Mouse (Mus musculus) adrenal gland, postnatal 10 days (tissue): ENCODE data around the gene Rufy4. TPM values are rescaled to one million over a fixed set of nuclear protein-coding genes. Genes with fewer than 3 reads are reported as not detected.

Experiments
- DNase-seq: peaks from one replicate; pipeline ENCODE4 v3.0.0; 2021; ENCODE audit warnings: mixed read lengths
- long read RNA-seq, 2 experiments: library from polyadenylated mRNA; stranded (forward); transcript quantifications; one replicate each; pipeline ENCODE4 v2.0.0; 2021
- total RNA-seq, 2 experiments: library from RNA; stranded (reverse); gene quantifications; 2 replicates each; pipeline ENCODE4 v1.2.3; 2021

Gene Rufy4
- 1 to 10 TPM; 3.4 to 4.3 TPM for total RNA-seq
- long read RNA-seq, experiment 1, partial matches to known transcripts: 1 of 1 reads
- long read RNA-seq, experiment 1, other reads (novel, unspliced or antisense): 0 of 1 reads
- long read RNA-seq, experiment 2, partial matches to known transcripts: 0 of 4 reads
- long read RNA-seq, experiment 2, other reads (novel, unspliced or antisense): 3 of 4 reads

GRCm38 (mm10) chr1:74124991-74125552 lies at the start of gene Rufy4:
Rufy4 (plus strand) TSS chr1:74125541.
- peak; percentile 81 for DNase-seq

DNA sequence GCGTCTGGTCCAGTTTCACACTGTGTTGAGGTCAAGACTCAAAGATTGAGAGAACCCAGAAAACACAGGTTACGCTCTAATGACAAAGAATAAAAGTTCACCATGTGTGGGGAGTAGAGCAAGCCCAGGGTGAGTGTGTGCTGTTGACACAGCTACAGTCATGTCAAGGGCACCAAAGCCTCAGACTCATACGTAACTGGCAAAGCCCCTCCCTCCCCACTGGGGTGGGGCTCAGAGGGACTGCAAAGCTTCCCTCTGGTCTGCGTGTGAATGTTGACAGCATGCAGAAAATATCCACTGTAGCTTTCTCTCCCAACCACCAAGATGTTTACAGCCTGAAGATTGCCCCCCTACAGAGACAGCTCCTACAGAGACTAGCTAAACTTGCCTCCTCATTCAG lies 49.1 kb upstream of the Rufy4 start:
- DNase-seq: peak; percentile 57

DNA sequence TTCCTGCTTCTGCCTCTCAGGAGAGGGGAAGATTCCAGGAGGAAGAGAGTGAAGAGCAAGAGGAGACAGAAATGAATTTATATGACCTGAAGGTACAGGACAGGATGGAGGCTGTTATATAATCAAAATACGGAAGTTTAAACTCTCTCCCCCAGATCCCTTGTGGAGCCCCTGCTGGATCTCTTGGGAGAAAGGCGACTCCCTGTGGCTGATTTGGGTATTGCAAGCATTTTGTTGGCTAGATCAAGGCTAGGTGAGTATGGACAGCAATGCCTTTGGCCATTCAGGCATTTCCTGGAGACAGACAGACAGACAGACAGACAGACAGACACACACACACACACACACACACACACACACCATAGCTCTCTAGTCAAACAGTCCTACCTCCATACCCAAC lies 48.0 kb upstream of the Rufy4 start:
- DNase-seq: peak; percentile 93

GRCm38 (mm10) chr1:74081573-74081989 lies 43.8 kb upstream of the Rufy4 start:
- peak; percentile 55 for DNase-seq

DNA sequence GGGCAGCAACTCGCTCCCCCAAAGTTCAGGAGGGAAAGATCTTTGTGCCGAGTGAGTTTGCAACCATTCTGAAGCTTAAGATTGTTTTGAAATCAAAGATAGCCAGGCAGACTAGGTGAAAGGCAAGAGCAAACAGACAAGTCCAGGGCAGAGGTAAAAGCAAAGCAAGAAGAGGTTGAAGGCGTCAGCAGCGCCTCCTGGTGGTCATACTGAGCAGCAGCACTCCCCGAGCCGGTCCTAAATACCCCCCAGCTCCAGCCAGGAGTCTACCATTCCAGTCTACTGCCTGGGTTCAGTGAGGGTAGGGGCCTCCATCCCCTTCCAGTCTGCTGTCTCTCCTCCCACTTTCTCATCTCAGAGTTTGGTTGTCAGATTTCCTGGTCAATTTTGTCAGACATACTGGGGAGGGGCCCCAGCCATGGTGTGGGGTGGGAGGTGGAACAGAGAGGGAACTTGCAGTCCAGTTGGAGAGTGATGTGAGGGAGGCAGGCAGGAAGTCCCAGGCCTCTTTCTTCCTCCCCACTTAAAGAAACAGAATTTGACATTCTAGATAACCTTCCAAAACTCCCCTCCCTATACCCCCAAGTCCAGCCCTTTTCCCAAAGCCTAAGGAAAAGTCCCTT lies 42.4 kb upstream of the Rufy4 start:
- DNase-seq: peak; percentile 80

DNA sequence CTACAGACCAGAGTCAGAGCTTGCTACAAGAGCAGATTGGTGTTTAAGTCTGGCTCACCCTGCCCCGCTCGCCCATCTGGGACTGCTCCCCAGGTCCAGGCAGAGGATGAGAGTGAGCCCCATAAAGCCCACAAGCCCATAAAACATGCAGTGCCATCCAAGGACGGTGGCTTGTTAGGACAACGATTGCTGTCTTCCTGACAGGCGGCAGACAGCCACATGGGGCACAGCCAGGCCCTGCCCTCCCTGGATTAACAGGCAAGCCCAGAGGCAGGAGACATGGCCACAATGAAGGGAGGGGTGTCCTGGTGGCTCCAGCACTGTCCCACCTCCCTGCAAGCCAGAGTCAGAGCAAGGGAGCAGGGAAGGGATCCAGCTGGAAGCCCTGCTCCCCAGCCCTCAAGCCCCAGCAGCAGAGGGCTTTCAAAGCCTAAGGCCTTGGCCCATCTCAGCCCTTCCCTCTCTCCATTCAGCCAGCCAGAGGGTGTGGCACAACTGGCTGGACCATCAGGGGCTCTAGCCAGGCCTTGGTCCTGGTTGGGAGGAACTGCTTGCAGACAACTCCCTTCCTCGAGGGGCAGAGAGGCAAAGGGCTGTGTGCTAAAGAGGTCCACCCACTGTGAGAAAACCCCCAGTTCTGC lies 41.2 kb upstream of the Rufy4 start:
- peak; percentile 55 for DNase-seq

DNA sequence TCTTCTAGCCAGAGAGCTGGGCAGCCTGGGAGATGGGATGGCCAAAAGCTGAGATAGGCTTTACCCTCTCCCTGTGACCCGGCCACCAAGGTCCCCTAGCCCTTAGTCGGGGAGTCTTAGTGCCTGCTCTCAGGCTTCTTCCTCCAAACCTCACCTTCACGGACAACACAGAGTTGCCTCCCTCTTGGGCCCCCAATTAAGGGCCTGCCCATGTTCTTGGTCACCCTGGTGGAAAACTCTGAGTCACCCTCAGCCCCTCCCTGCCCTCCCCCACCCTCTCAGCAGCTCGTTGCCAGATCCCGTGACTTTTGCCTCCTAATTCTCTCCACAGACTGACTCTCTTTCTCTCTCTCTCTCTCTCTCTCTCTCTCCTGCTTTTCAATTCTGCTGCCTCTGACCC lies 40.6 kb upstream of the Rufy4 start:
- peak; percentile 43 for DNase-seq

GRCm38 (mm10) chr1:74085566-74085965 lies 39.8 kb upstream of the Rufy4 start:
- DNase-seq: no peak

- DNase-seq: no peak
These were observed 36.8 kb upstream of the Rufy4 start for GRCm38 (mm10) chr1:74088569-74088968.

GRCm38 (mm10) chr1:74090329-74090728 lies 35.0 kb upstream of the Rufy4 start:
- DNase-seq: no peak

DNA sequence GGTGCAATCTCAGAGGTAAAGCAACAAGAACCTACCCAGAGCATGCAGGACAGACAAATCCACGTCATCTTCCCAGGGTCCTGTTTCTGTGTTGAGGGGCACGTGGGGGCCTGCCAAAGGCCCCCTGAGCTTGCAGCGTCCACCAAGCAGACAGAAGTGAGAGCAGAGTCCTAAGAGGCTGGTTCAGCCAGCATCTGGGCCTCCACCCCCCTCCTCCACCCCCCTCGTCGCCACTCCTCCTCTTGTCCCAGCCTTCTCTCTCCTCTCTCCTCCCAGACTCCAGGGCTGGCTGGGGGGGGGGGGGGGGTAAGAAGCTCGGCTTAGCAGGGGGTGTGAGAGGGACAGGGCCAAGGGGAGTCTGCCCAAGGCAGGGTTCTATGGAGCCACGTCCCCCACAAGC lies 34.2 kb upstream of the Rufy4 start:
- DNase-seq: no peak

DNA sequence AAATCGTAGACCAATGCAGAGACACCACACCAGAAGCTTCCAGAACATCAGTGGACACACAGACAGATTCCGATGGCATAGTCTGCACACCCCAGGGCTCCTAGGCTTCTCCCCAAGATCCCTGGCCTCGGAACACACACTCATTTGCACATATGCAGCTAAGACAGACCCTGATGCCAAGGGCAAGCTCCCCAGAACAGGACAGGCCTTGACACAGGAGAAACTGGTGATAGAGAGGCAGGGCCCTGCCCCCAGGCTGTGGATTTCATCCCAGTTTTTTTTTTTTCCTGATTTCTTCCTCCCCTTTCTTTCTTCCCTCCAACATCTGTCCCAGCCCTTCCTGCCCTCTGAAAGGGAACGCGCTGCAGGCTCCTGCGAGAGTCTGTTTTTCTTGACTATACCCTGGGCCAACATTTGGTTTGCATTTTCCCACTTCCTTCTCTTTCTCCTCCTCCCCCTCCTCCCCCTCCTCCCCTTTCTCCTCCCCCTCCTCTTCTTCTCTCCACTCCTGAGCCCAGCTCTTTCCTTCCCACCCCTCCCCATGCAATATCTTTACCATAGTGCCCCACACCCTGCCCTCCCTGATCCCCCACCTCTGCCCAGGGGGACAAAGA lies 33.6 kb upstream of the Rufy4 start:
- no peak for DNase-seq

GRCm38 (mm10) chr1:74092242-74092641 lies 33.1 kb upstream of the Rufy4 start:
- peak; percentile 85 for DNase-seq

DNA sequence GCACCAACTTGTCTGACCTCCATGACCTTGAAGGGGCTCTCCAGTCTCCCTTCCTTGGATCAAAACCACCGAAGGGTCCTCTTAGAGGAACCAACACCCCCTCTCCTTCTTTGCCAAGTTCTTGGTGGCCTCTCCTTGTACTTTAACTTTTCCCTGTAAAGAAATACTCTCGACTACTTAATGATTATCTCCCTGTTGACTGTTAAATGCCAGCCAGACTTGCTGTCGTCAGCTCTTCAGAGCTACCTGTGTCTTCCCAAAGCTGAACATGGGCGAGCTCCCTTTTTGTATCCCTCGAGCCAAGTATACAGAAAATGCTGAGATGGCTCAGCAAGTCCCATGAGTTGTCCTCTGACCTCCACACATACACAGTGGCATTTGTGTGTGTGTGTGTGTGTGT lies 31.9 kb upstream of the Rufy4 start:
- no peak for DNase-seq

DNA sequence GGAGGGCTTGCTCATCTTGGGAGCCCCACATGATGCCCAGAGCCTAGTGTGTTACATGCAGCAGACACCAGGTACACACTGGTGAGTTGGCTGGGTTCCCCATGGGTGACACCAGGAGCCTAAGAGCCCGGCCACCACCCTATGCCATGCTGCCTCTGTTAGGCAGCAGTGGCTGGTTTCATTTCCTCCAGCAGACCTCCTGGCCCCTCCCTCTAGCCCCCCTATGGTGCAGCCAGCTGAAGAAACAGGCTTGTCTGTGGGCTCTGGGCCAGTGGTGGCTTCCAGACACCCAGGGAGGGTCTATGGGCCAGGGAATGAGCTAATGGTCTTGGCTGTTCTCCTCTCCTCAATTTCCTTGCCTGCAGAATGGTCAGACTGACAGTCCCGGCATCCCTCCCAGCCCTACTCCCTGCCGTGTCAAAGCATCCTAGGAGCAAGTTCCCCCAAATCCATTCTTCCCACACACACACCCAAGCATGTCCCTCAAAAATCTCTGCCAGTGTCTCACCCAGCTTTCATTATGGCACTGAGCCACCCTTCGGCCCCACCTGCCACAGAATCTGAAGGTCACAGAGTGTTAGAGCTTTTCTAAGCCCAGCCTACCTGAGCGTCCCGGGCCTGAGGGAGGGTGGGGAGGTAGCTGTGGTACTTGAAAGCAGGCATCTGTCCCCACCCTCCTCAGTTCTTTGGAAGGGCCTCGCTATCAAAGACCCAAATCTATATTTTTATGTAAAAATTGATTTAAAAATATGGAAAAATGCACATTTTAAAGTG lies 30.7 kb upstream of the Rufy4 start:
- no peak for DNase-seq

DNA sequence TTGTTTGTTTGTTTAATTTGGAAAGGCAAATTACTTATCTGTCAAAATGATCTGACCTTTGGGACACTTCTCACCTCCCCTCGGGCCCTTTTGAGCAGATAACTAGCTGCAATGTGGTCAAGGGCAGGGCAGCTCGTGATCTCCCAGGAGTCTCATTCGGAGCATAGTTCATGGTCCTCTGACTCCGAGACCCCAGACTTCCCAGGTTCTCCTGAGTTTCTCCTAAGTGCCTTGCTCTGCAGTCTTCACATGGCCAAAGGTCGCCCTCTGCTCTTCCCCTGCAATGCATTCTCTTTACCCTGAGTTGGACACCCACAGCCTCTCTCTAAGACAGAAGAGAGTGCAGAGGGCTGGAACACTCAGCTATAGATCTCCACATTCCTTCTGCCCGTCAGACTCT lies 30.0 kb upstream of the Rufy4 start:
- DNase-seq: no peak

DNA sequence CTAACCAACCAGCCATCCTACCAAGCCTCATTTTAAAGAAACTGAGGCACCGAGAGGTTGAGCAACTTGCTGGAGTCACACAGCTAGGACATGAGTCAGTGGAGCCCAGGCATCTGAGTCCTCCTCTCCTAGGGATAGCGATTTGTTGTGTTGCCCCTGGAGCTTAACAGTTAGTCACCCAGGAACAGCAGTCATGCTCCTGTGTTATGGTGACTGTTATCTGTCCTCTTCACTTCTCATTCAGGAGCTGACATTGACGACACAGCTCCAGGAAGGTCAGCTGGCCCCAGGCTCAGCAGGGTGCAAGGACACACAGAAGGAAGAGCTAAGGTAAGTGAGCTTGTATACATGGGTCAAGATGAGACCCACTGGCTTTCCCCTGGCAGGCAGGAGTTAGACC lies 29.6 kb upstream of the Rufy4 start:
- DNase-seq: no peak

DNA sequence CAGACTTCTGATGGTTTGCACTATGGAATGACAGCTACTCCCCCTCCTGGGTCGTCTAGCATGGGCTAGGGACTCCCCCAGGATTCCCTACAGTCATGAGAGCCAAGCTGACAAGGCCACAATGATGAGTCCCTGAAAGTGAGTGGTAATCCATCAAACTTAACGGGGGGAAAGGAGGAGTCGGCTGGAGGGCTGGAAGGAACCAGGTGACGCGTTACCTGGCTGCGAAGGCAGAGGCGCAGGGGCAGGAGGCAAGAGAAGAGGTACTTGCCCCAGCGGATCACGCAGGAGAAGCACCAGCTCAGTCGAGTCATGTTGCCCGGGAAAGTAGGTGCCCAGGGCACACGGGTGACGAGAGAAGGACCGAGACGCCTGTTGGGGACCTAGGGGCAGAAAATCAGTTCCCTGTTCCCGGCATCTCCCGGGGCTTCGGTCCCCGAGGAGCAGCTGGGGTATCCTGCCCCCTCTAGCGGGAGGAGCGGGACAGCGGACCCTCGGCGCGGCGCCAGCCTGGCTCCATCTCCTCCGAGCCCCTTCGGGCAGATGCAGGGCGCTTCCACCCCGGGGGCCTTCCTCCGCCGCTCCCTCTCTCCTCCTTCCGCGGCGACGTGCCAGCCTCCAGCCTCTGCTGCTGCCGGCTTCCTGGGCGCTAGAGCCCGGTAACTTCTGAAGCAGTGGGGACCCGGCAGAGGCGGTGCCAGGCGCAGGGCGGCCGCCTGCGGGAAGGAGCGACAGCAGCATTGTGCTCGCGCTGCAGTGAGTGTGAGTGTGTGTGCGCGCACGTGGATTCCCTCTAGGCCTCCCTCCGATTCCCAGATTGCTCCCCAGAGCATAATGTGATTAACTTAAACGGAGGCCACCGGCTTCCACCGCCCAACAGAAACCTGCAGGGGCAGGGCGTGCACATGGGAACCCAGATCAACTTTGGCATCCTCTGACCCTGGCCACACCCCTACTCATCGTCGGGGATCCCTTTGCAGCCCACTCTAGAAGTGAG lies 27.0 kb upstream of the Rufy4 start:
- DNase-seq: peak; percentile 73

DNA sequence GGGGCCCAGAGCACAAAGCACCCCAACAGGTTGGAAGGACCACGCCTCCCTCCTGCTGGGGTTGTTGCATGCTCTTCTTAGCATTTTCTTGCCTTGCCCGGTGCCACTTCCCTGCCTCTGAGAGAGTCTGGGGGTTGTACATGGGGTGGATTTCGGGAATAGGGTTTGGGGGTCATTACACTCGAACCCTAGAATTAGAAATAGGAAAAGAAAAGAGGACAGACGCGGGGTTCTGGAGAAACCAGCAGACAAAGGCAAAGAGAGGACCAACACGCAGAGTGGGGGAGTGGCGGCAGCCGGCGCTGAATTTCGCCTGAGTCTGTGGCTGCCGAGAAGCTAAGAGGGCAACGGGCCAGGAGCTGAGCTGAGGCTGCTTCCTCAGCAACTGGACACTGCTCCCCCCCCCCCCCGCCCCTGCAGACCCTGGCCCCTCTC lies 26.3 kb upstream of the Rufy4 start:
- DNase-seq: peak; percentile 60

GRCm38 (mm10) chr1:74103654-74104353 lies 21.5 kb upstream of the Rufy4 start:
- DNase-seq: peak; percentile 60
